ENCODE assay signal across 15 mouse cellular contexts in the genomic region with DNA sequence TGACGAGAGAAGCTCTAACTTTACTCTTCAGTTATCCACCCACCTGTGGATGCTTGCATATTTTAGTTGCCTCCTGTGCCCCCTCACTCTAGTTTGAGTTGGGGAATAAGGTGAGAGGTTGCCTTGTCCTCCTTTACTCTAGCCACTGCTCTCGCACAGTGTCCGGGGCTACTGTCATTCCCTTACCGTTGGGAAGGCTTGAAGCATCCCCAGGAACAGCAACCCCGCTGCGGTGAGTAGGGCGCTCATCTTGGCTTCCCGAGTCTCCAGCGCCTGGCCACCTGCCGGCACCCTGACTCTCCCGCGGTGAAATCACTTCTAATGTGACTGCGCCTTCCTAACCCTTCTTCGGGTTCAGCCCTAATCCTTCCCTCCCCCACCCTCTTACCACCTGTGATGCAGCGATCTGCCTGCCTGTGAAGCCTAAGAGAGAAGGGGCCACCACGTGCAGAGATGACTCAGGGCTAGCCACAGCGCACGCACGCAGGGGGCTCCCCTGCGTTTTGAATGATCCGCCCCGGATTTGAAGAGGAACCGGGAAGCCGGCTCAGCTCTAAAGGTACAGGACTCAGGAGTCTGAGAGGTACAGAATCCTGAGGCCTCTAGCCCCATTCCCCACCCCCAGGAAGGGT. TPM values are rescaled to one million over a fixed set of nuclear protein-coding genes. Genes with fewer than 3 reads are reported as not detected.
A peak's percentile ranks its signal among the peaks of the same experiment; 100 is the strongest.
DNase-seq lines count a peak whose midpoint lies in the region; ATAC-seq and TF ChIP-seq lines count a peak whose summit lies in the region.
"Had no signal": no experiment of that assay in that cellular context is flagged by ENCODE, and none has a peak within 500 bp of the region (broad histone marks: within the 10 kb centered on the region; RNA-seq: fewer than 3 reads in every experiment).

A gene (minus strand): TSS at position 329 of the 632 bp plus-strand sequence.

- H3K9ac ChIP-seq in kidney, embryonic 15.5 days: no peak within 1 kb of the TSS
- H3K9ac ChIP-seq: liver, embryonic 15.5 days had no signal

- no peaks in the 10 kb centered on the region for H3K4me1 ChIP-seq in kidney, embryonic 15.5 days
- peaks cover 24% of the 10 kb centered on the region for H3K4me1 ChIP-seq in E14TG2a.4 (replicated peaks; ENCODE audit: low read depth, low read length)
- H3K4me1 ChIP-seq: liver, embryonic 15.5 days had no signal

- H3K27ac ChIP-seq in kidney, embryonic 15.5 days: no peak within 1 kb of the TSS
- H3K27ac ChIP-seq: liver, embryonic 15.5 days had no signal

- peaks cover 30% of the 10 kb centered on the region for H3K27me3 ChIP-seq in kidney, embryonic 15.5 days
- peaks cover 33% of the 10 kb centered on the region for H3K27me3 ChIP-seq in E14TG2a.4 (ENCODE audit: insufficient read depth, low read length)

- no peak within 1 kb of the TSS for H3K4me3 ChIP-seq in kidney, embryonic 15.5 days (replicated peaks)
- H3K4me3 ChIP-seq in E14TG2a.4 (replicated peaks; ENCODE audit: low read length): peak within 1 kb of the TSS; percentile 57
- H3K4me3 ChIP-seq: liver, embryonic 15.5 days had no signal

- no peaks in the 10 kb centered on the region for H3K9me3 ChIP-seq in kidney, embryonic 15.5 days (replicated peaks)
- H3K9me3 ChIP-seq in E14TG2a.4 (ENCODE audit: low read length): no peaks in the 10 kb centered on the region
- H3K9me3 ChIP-seq: liver, embryonic 15.5 days had no signal

- no peaks in the 10 kb centered on the region for H3K36me3 ChIP-seq in kidney, embryonic 15.5 days
- no peaks in the 10 kb centered on the region for H3K36me3 ChIP-seq in E14TG2a.4 (ENCODE audit: insufficient read depth, low read length)
- H3K36me3 ChIP-seq: G1E; liver, embryonic 15.5 days had no signal

- ATAC-seq in kidney, embryonic 15.5 days (replicated peaks; ENCODE audit: low FRiP score): no peak

- DNase-seq in kidney, adult 11 months: no peak
- peak; percentile 87 for DNase-seq in induced T-regulatory cell, adult 2 months (ENCODE audit: low read depth)
- peak; percentile 67 to 77 for DNase-seq in thymus, postnatal 10 days (ENCODE audit: low spot score in 2 of 2)
- no peak for DNase-seq in spleen, postnatal 10 days (ENCODE audit: low spot score in 2 of 2)
- no peak for DNase-seq in urinary bladder, adult 2 months (ENCODE audit: low spot score)
- no peak for DNase-seq in lung, postnatal 4 days
- DNase-seq: adrenal gland, adult 2 months; gastrocnemius, postnatal 10 days; heart, postnatal 10 days; kidney, postnatal 14 days; right cerebral cortex, postnatal 25 days had no signal

- no peak for TF ChIP-seq CTCF in E14TG2a.4 (conservative IDR thresholded peaks at IDR 0.05; ENCODE audit: low read length)

- WGBS in kidney, embryonic 15.5 days: 3% methylated on average over 24 of the region's 24 CpGs

- H3K4me2 ChIP-seq in kidney, embryonic 15.5 days: peak within 1 kb of the TSS; percentile 29; the same call in 1 of the 2 replicates
- H3K4me2 ChIP-seq: liver, embryonic 15.5 days had no signal

RNA-seq across cellular contexts. Expression of the gene that starts here (rescaled TPM):
- polyA plus RNA-seq in kidney, embryonic 15.5 days (2015; fragmentation: Nextera tagmentation; extraction: Ambion mirVana): 0.14 and 0.18 TPM in 2 replicates
- 0.12 and 0.13 TPM in 2 replicates for polyA plus RNA-seq in urinary bladder, adult 2 months (2012; rRNA removed)
- polyA plus RNA-seq: G1E had no signal

Comparison
In these comparisons a context has a peak if more than half of its experiments do, and no peak if none do; other contexts are left out.
1. DNase-seq: peak in induced T-regulatory cell, adult 2 months (single experiment) and thymus, postnatal 10 days (2 of 2); none in kidney, adult 11 months (single experiment), spleen, postnatal 10 days (0 of 2), urinary bladder, adult 2 months (single experiment) and lung, postnatal 4 days (0 of 2).